Mouse (Mus musculus) adrenal gland (tissue): Measurements from ENCODE around the gene Olfr1414.
"Not testable (repeated sequence)": the region's sequence is repeated elsewhere in the genome, so short reads cannot be mapped to it uniquely, and the experiment has no call there.

Experiments used
- intact Hi-C: fragments of 180-260 bp; cut with DNase I; formaldehyde crosslinking; loops from one replicate; pipeline ENCODE4 v1.15.1; 2025
- long read RNA-seq, 2 experiments: library from polyadenylated mRNA; unstranded; transcript quantifications; one replicate each; pipeline ENCODE4 v2.0.0; 2020; ENCODE audit warnings: borderline replicate concordance in 1 of 2; ENCODE audit not compliant: insufficient replicate concordance in 1 of 2
- microRNA-seq, 2 experiments: library from miRNA; unstranded; fragments of <30 nt; microRNA quantifications; one replicate each; pipeline ENCODE4; 2019

Olfr1414 gene
- long read RNA-seq, experiment 1 = 0 reads
- long read RNA-seq, experiment 2 = 0 reads

DNA sequence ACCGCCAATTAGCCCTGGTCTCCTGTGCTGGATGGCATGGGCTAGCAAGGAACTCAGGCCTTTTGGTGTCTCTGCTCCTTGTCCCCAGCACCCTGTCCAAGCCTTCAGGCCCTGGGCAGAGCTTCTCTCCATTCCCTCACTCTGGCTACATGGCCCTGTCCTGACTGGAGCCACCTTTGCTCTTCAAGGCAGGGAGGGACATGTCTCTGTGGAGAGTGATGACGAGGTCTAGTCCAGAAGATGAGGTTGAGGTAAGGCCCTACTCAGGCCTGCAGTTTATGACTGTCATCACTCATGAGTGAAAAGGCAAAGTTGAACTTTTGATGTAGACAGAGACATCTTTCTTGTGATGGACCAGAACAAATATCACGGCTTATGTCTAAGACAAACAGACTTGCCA lies at the start of gene Olfr1414:
Gene Olfr1414 (minus strand): TSS at position 101 of the 400 bp plus-strand sequence.
- intact Hi-C loops = no loop called here

DNA sequence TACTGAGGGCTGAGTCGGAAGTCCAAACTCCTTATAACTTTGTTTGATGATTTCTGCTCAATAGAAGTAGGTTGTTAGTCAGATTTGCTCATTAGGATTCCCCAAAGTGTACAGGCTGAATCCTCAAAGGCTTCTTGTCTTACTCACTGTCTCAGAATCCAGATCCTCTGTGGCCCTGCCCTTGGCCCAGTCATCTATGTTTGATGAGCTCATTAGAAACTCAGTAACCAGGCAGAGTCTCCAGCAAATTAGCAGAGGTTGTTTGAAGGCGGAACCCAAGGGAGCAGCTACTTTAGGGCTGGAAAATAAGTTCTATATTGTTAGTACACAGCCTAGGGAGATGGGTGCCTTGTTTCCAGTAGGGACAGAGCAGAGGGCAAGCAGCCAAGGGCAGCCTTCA lies 27.5 kb upstream of the Olfr1414 start:
- intact Hi-C loops = no loop called here

DNA sequence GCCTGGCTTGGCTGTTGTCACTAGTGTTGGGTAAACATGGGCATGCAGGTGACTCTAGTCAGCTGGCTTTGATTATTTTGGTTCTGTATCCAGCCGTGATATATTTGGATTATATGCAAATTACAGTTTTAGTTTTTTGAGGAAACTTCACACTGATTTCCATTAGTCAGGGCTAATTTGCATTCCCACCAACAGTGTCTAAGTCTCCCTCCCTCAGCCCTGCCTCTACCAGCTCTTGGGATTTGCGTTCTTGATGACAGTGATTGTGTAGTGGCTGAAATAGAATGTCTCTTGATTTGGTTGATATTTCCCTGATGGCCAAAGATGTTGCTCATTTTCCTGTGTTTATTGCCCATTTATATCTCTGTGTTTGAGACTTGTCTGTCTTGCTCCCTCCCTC lies 20.6 kb upstream of the Olfr1414 start:
- intact Hi-C loops = no loop called here

DNA sequence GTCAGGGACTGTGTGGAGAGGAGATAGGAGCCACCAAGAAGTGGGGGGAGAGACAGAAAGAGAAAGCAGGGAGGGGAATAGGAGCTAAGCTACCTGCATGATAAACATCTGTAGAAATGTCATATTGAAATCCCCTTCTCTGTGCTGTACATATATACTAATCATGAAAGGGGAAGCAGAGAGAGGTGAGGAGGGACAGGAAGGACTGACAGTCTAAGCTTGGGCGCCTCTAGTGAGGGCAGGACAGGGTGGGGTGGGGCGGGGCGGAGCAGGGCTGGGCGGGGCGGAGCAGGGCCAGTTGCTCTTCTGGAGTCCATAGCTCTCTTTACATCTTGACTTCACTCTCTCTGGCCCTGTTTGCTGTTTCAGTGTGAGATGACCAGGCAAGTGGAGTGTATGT lies 18.5 kb upstream of the Olfr1414 start:
- intact Hi-C loops = no loop called here

DNA sequence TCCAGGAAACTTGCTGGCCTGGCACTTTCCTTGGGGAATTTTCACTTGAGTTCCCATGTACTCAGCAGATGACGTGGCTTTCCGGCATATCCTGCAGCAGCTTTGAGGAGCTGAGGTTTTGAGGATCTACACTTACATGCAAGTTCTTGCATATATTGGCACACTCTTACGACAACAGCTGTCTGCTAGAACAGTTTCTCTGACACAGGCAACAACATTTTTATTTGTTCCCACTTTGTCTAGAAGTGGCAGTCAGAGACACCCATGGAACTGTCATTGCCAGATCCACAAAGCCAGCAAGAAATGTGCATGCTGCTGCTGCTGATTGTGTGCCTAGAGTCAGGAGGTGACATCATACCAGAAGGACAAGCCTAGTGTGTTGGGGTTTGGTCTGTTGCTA lies 5.3 kb upstream of the Olfr1414 start:
- intact Hi-C loops = loop anchor here (5.0 kb wide), 1 partner anchor 124 kb away; the partner anchor contains the start of gene Otos

DNA sequence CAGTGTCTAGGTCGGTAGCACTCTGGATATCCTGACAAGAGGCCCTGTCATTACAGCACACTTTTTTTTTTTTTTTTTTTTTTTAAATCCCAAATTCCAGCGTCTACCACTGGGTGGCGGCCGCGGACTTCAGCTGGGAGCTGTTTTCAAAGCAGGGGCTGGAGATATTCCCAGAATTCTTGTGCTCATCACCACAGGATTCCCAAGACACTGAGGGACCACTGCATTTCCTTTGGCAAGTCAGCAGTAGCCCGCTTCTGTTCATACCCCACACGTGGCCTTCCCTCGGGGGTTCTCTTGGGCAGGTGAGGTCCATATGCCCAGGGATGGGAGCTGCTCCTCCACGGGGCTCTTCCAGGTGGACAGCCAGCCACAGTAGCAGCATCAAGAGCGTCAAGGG lies 2.9 kb upstream of the Olfr1414 start:
- intact Hi-C loops = loop anchor here (1.0 to 5.0 kb wide), 2 partner anchors 90 to 126 kb away; partner anchors contain the start of gene Otos

DNA sequence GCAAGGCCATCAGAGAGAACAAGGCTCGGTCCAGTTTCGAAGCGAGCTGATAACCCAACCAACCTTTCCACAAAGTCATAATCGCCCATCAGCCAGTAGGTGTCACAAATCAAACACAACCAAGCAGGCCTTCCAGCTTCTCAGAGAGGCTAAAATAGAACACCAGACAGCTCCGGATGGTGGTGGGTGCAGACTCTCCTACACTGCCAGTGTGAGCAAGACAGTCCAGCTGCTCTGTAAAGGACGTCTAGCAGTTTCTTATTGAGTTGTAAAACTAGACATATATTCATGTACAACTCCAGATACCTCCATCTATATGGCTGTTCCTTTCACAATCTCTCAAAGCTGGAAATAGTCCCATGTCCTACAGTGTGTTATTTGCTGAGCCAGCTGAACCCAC lies 585 bp upstream of the Olfr1414 start:
- intact Hi-C loops = no loop called here

DNA sequence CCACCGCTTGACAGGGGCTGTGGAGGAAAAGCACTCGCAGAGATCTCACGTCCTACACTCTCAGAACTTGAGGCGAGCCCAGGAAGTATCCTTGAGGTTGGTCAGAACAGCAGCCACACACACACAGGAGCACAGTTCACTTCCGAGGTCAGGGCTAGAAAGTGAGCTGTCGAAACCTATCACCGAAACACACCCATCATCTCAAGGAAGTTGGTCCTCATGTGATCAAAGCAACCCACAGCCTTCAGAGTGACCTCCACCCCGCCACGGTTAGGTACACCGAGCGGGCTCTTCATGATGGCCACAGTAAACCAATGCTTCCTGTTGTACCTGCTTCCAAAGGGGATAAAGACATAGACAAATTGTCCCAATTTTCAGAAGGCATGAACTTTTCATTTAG lies 3.1 kb downstream of the Olfr1414 start:
- intact Hi-C loops = no loop called here

DNA sequence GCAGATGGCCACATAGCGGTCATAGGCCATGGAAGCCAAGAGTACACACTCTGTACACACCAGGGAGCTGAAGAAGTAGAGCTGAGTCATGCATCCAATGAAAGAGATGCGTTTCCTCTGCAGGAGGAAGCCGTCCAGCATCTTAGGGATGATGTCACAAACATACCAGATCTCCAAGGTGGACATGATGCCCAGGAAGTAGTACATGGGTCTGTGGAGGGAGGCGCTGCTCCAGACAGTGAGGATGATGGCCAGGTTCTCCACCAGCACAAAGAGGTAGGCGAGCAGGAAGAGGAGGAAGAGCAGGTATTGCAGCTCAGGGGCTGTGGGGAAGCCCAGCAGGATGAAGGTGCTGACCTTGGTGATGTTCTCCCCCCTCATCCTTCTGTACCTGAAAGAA lies 6.8 kb downstream of the Olfr1414 start:
- intact Hi-C loops = not testable (repeated sequence)

DNA sequence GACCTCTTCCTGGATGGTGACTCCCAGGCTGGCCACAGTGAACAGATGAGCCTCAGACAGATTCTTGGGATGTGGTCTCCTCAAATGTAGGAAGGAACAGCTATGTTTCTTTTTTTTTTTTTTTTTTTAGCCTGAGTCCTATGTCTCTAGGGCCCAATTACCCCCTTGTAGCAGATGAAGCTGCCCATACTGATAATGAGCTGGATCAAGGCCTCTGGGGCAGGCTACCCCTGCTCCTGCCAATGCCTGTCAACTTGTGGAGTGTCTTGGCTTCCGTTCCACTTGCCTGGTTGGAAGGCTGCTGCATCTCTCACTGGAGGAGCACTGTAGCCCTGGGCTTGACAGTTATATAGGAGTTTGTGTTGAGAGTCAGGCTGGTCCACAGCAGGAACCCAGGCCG lies 22.5 kb downstream of the Olfr1414 start, which contains the start of gene Olfr1415:
Gene Olfr1415 (minus strand): TSS at position 101 of the 400 bp plus-strand sequence.
- intact Hi-C loops = no loop called here

DNA sequence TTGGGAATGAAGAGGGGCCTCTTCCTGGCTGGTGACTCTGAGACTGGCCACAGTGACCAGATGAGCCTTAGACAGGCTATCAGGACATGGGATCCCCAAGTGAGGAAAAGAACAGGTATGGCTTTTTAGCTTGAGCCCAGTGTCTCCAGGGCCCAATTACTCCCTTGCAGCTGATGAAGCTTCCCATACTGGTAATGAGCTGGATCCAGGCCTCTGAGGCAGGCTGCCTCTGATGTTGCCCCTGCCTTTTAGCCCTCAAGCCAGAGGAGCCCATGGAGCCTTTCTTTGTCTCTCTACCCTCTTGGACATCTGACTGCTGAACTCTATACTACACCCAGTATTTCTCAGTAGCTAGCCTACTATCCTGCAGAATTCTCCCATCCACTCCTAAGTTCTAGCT lies 33.4 kb downstream of the Olfr1414 start, which contains the start of gene Olfr1416:
Gene Olfr1416 (minus strand): TSS at position 101 of the 400 bp plus-strand sequence.
- intact Hi-C loops = no loop called here

DNA sequence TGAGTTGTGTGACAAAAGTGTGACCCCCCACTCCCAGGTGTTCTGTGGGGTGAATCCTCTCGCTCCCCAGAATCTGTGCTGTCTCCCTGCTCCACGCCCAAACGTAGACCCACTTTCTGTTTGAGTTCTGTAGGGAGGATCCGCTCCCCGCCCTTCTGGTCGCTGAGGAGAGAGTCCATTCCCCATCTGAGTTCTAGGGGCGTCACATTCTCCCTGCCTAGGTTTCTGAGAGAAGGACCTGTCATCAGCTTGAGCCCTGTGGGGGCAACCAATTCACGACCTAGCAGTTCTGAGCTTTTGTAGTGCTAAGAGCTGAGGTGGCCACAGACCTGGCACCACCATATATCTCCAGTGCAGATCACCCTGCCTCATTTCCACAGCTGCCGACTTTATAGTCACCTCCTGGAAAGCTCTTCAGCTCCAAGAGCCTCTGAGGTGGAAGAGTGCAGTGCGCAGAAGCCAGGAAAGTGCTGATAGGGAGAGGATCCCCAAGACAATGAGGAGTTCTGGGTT lies 44.3 kb downstream of the Olfr1414 start:
- intact Hi-C loops = no loop called here

DNA sequence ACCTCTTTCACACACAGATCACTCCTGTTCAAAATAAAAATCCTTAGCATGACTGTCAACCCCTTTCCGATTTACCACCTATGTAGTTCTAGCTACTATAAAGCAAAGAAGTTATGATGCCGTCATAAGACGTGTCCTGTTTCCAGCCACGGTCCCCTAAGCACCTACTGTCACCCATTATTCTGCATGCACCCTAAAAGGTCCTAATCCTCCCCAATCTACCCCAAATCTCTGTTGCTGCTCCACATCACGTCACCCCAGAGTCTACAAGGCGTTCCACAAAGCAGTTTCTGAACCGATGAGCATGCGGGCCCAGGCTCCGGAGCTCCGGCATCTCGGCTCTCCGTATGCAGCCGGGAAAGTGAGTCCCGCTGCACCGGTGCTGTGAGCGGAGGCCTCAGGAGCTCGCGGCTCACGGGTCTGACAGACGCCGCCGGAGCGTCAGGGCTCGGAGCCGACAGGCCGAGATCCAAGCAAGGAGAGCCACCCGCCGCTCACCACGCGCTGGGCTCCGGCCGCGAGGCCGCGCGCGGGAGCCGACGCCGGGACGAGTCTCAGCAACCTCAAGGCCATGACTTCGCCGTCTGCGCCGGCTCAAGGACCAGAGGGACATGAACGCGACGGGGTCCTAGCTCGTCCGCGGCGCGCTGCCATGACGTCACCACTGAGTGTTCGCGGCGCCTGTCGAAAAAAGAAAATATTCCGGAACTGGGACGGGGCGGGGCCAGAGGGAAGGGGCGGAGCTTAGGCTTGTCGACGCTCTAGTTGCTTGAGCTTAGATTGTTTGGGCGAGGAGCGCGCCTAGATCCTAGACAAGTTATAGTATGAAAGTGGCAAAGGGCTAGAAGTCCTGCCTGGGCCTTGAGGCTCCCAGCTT lies 45.1 kb downstream of the Olfr1414 start, which contains the start of gene Ndufa10:
Gene Ndufa10 (minus strand): TSS at position 696 of the 877 bp plus-strand sequence.
- intact Hi-C loops = no loop called here

DNA sequence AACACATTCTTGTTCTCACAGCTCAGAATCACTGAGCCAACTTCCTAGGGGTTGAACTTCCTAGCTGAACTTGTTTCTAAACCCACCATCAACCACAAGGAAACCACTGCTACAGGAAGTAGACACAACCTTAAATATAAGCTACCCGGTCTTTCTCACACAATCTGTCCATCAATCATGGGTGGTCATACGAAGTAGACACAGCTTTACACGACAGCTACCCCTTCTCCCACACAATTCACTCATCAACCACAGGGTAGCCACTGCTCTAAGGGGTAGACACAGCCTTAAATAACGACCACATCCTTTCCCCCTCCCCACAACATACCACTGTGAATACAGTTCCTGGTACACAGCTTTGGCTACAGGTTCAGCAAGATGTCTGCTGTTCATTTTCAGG lies 49.6 kb downstream of the Olfr1414 start:
- intact Hi-C loops = no loop called here

DNA sequence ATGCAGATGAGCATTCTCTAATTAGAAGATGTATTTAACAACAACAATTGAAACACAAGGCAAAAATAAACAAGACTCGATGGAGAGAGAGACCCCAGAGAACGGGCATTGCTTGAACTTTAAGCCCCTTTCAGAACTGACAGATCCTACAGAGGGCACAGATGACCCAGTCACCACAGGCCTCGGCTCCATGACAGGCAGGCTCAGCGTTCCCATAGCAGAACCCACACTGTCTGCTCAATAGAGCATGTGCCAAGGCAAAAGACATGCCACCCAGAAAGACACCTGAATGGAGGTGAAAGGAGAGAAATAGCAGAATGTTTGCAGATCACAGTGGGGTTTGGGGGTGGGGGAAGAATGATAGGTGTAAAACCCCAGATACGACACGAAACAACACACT lies 60.0 kb downstream of the Olfr1414 start:
- intact Hi-C loops = no loop called here

DNA sequence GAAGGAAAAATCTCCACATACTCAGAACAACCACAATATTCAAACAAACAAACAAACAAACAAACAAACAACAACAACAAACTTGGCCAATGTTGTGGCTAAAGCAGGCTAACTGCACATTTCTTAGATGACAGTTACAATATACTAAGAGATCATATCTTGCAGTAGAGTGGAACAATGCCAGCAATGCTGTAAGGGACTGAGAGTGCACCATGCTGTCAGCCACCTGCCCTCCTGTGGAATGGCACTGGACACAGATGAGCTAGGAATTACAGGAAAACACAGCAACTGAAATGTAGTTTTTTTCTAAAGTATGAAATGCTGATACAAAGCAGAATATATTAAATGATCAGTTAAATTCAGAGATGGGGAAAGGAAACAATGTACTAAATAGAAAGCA lies 60.7 kb downstream of the Olfr1414 start:
- intact Hi-C loops = no loop called here

Small RNA genes lying within 50 kb of the gene (microRNA-seq; reads per million reads assigned to microRNA genes)
- 1.5 to 2.5 reads per million in 2 experiments for gene Mir6900
